Mouse (Mus musculus) heart, embryonic 11.5 days (tissue): ENCODE results near the gene Map7. TPM values are rescaled to one million over a fixed set of nuclear protein-coding genes. Genes with fewer than 3 reads are reported as not detected.

ENCODE experiments used
- ATAC-seq: fragments of 200-750 bp; cut with Nextera tagmentation; replicated peaks from 2 replicates; pipeline ENCODE4 v1.8.0; 2017; ENCODE audit warnings: moderate library complexity; ENCODE audit not compliant: insufficient number of reproducible peaks, low FRiP score, low TSS enrichment
- H3K27ac ChIP-seq: fragments of 300-500 bp; sonication (generic); 2 replicates; pipeline ENCODE4 v1.5.1; 2014; ENCODE audit warnings: mild to moderate bottlenecking, low read depth, low read length
- H3K27me3 ChIP-seq: fragments of 300-500 bp; sonication (generic); 2 replicates; pipeline ENCODE4 v1.6.1; 2014; ENCODE audit warnings: mild to moderate bottlenecking, low read length, mixed read lengths; ENCODE audit not compliant: control insufficient read depth, insufficient read depth
- H3K36me3 ChIP-seq: fragments of 300-500 bp; sonication (generic); 2 replicates; pipeline ENCODE4 v1.6.1; 2014; ENCODE audit warnings: mild to moderate bottlenecking, low read length, moderate library complexity, mixed read lengths; ENCODE audit not compliant: control insufficient read depth, insufficient read depth
- H3K4me1 ChIP-seq: fragments of 300-500 bp; sonication (generic); 2 replicates; pipeline ENCODE4 v1.6.1; 2014; ENCODE audit warnings: low read length; ENCODE audit not compliant: control insufficient read depth, insufficient read depth
- H3K4me2 ChIP-seq: fragments of 300-500 bp; sonication (generic); 2 replicates; pipeline ENCODE4 v1.6.1; 2014; ENCODE audit warnings: mild to moderate bottlenecking, moderate library complexity
- H3K4me3 ChIP-seq: fragments of 300-500 bp; sonication (generic); 2 replicates; pipeline ENCODE4 v1.5.1; 2014; ENCODE audit warnings: low read depth, low read length
- H3K9ac ChIP-seq: fragments of 300-500 bp; sonication (generic); 2 replicates; pipeline ENCODE4 v1.6.1; 2014; ENCODE audit warnings: mild to moderate bottlenecking, low read depth, low read length, moderate library complexity
- H3K9me3 ChIP-seq: fragments of 300-500 bp; sonication (generic); replicated peaks from 2 replicates; pipeline ENCODE4 v1.6.1; 2016; ENCODE audit warnings: low read length; ENCODE audit not compliant: control insufficient read depth
- microRNA-seq: library from miRNA; unstranded; fragments of <30 nt; microRNA quantifications from one replicate; pipeline ENCODE4, GENCODE M21; 2016; ENCODE audit warnings: borderline number of aligned reads
- polyA plus RNA-seq: library from polyadenylated mRNA; unstranded; fragments of >200 nt; fragmentation: Nextera tagmentation; extraction: Ambion mirVana; gene quantifications from 2 replicates; pipeline ENCODE4 v1.2.1, GENCODE M21; 2014

The Map7 gene
- polyA plus RNA-seq, 1 experiment from 2014 or later = 3.9 TPM

DNA sequence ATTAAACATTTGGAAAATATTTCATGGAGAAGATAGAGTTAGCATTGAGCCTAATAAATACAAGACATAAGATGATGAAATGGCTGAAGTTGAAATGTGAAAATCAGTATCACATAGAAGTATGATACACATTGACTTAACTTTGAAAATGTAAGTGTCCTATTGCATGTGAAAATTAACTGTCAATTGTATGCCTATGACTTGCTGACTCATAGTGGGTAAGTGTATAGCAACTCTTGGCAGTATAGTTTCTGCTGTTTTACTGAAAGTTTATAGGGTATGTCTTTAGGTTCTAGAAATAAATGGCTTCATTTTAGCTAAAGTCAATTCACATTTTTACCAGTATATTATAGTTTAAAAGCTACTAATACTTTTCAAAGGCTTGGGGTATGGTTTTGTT lies 178.0 kb downstream of the Map7 start:
- H3K4me1 ChIP-seq = no peaks in the 10 kb centered on the region
- H3K36me3 ChIP-seq = peaks cover 30% of the 10 kb centered on the region
- no peak overlapping the region for H3K9ac ChIP-seq
- no peak overlapping the region for H3K4me3 ChIP-seq
- H3K4me2 ChIP-seq = no peak overlapping the region
- no peaks in the 10 kb centered on the region for H3K9me3 ChIP-seq
- no peak for ATAC-seq
- no peak overlapping the region for H3K27ac ChIP-seq
- H3K27me3 ChIP-seq = no peaks in the 10 kb centered on the region

Small RNA genes within 50 kb of the gene (microRNA-seq; reads per million reads assigned to microRNA genes)
- not detected for gene Mir6413

Other genes starting within 250 kb of the Map7 start
- 36.5 and 38.4 TPM in 2 replicates for gene Pex7, start 240.8 kb upstream of the Map7 start, polyA plus RNA-seq
- 3.2 and 4.2 TPM in 2 replicates for gene Map3k5, start 214.0 kb upstream of the Map7 start, polyA plus RNA-seq
- 94.9 and 96.1 TPM in 2 replicates for gene Bclaf1, start 164.0 kb downstream of the Map7 start, polyA plus RNA-seq
- gene Mtfr2, start 199.3 kb downstream of the Map7 start, polyA plus RNA-seq = 1.5 and 2.1 TPM in 2 replicates